Mouse (Mus musculus) ES-E14 (cell line): Measurements from ENCODE around the gene Tmem110. TPM values are rescaled to one million over a fixed set of nuclear protein-coding genes. Genes with fewer than 3 reads are reported as not detected.

Source experiments
- DNase-seq: peaks from one replicate; pipeline ENCODE4 v3.0.0-alpha.2; 2013; ENCODE audit warnings: low read depth, low spot score
- H3K27ac ChIP-seq: 2 replicates; pipeline ENCODE4 v1.5.1; 2012; ENCODE audit warnings: low read depth, mild to moderate bottlenecking, low read length, moderate library complexity, mixed read lengths; ENCODE audit not compliant: poor library complexity, insufficient read depth, severe bottlenecking
- H3K36me3 ChIP-seq: 2 replicates; pipeline ENCODE4 v1.6.1; 2012; ENCODE audit warnings: mild to moderate bottlenecking, low read length, moderate library complexity, mixed read lengths; ENCODE audit not compliant: control insufficient read depth, poor library complexity, insufficient read depth, severe bottlenecking
- H3K4me1 ChIP-seq, 2 experiments: fragments of 150-350 bp in 1 of 2; sonication (generic) in 1 of 2; 2 replicates each; pipeline ENCODE4 v1.6.1; 2012; ENCODE audit warnings: low read length in 2 of 2, mild to moderate bottlenecking in 1 of 2, mixed read lengths in 1 of 2; ENCODE audit not compliant: control insufficient read depth in 2 of 2, insufficient read depth in 2 of 2, poor library complexity in 1 of 2
- H3K4me3 ChIP-seq, 2 experiments: fragments of 150-350 bp in 1 of 2; sonication (generic) in 1 of 2; 2 replicates each; pipeline ENCODE4 v1.5.1; 2012; ENCODE audit warnings: low read length in 2 of 2, low read depth in 1 of 2, mild to moderate bottlenecking in 1 of 2, mixed read lengths in 1 of 2; ENCODE audit not compliant: insufficient read depth in 1 of 2, poor library complexity in 1 of 2, severe bottlenecking in 1 of 2
- H3K9ac ChIP-seq: 2 replicates; pipeline ENCODE4 v1.6.1; 2012; ENCODE audit warnings: low read depth, mild to moderate bottlenecking, low read length, mixed read lengths; ENCODE audit not compliant: poor library complexity, insufficient read depth, severe bottlenecking
- H3K9me3 ChIP-seq: fragments of 150-350 bp; sonication (generic); 2 replicates; pipeline ENCODE4 v1.6.1; 2012; ENCODE audit warnings: low read depth, mild to moderate bottlenecking, low read length; ENCODE audit not compliant: control insufficient read depth, insufficient read depth
- CHD2 ChIP-seq: IDR thresholded peaks from 2 replicates; pipeline ENCODE4 v1.6.1; 2014; ENCODE audit warnings: mild to moderate bottlenecking, low read depth, low read length, inconsistent platforms
- HCFC1 ChIP-seq: IDR thresholded peaks from 2 replicates; pipeline ENCODE4 v1.6.1; 2012; ENCODE audit warnings: low read length, inconsistent platforms, borderline replicate concordance; ENCODE audit not compliant: insufficient read depth
- MAFK ChIP-seq: IDR thresholded peaks from 2 replicates; pipeline ENCODE4 v1.6.1; 2014; ENCODE audit warnings: mild to moderate bottlenecking, low read depth, low read length, inconsistent platforms; ENCODE audit not compliant: insufficient read depth
- ZC3H11A ChIP-seq: IDR thresholded peaks from 2 replicates; pipeline ENCODE4 v1.6.1; 2012; ENCODE audit warnings: low read depth, mild to moderate bottlenecking, inconsistent platforms, low read length, borderline replicate concordance
- ZNF384 ChIP-seq: IDR thresholded peaks from 2 replicates; pipeline ENCODE4 v1.6.1; 2012; ENCODE audit warnings: low read depth, low read length, inconsistent platforms
- in situ Hi-C, 2 experiments: fragments of 600-800 bp; cut with MboI; formaldehyde crosslinking; loops; one replicate each; pipeline ENCODE4 v1.15.1; 2025; ENCODE audit warnings: low sequenced_read_pairs in 2 of 2, inconsistent platforms in 1 of 2; ENCODE audit not compliant: unreplicated experiment in 2 of 2
- total RNA-seq: library from RNA; depleted of rRNA; stranded (reverse); fragments of 300-350 nt; gene quantifications from 2 replicates; pipeline ENCODE4 v1.2.3, GENCODE M21; 2012

Tmem110 gene
- total RNA-seq, 1 experiment: 21.8 TPM

- no peak overlapping the region for H3K27ac ChIP-seq
- H3K4me1 ChIP-seq: no peaks in the 10 kb centered on the region
- no peak overlapping the region for H3K4me3 ChIP-seq
- DNase-seq: no peak
- H3K9ac ChIP-seq: no peak overlapping the region
- H3K36me3 ChIP-seq: no peaks in the 10 kb centered on the region; the same call in 1 of the 2 replicates
- no peaks in the 10 kb centered on the region for H3K9me3 ChIP-seq
- in situ Hi-C loops: no loop called here
- no peak for TF ChIP-seq CHD2
- TF ChIP-seq ZNF384: no peak
- TF ChIP-seq HCFC1: no peak
- TF ChIP-seq MAFK: no peak
- TF ChIP-seq ZC3H11A: no peak
Observed at GRCm38 (mm10) chr14:30837416-30837996, 12.1 kb downstream of the Tmem110 start.

DNA sequence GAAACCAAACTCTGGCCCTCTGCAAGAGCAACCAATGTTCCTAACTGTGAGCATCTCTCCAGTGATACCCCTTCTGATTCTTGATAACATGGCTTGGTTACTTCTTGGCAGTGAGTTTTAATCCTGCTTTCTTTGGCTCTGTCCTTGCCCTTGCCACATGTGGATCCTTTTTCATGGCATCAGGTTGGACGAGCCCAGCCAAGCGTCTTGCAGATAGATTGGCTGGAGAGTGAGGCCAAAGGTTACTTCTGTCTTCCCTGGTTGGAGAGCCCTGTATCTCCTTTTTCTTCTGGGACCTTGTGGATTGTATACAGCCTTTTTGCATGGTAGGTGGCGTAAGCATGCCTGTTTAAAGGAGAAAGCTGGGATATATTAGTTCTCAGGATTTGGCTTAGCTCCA is 18.3 kb downstream of the Tmem110 start:
- no peak for TF ChIP-seq ZC3H11A
- no peak for TF ChIP-seq HCFC1
- TF ChIP-seq MAFK: no peak
- no peak for TF ChIP-seq CHD2
- TF ChIP-seq ZNF384: no peak
- Histone ChIP-seq H3K9ac (no peak overlapping the region), H3K4me3 (no peak overlapping the region), H3K36me3 (no peaks in the 10 kb centered on the region; the same call in 1 of the 2 replicates), H3K4me1 (no peaks in the 10 kb centered on the region), H3K27ac (no peak overlapping the region), H3K9me3 (no peaks in the 10 kb centered on the region)
- DNase-seq: no peak
- in situ Hi-C loops: no loop called here

GRCm38 (mm10) chr14:30850504-30850903 is 25.1 kb downstream of the Tmem110 start:
- no peak overlapping the region for H3K9ac ChIP-seq
- H3K27ac ChIP-seq: no peak overlapping the region
- no peak overlapping the region for H3K4me3 ChIP-seq
- DNase-seq: no peak
- 0 out of 4 replicates have a peak, but pooled peaks cover 0 to 2% of the 10 kb centered on the region in 2 experiments for H3K4me1 ChIP-seq
- no peak for TF ChIP-seq MAFK
- no peak for TF ChIP-seq ZNF384
- peaks cover 2% of the 10 kb centered on the region; the same call in 1 of the 2 replicates for H3K36me3 ChIP-seq
- in situ Hi-C loops: loop anchor here in 1 of 2 experiments (10.0 kb wide), 1 partner anchor 56 kb away; no protein-coding TSS in a partner anchor
- H3K9me3 ChIP-seq: no peaks in the 10 kb centered on the region

- DNase-seq: no peak
- in situ Hi-C loops: loop anchor here in 1 of 2 experiments (10.0 kb wide), 1 partner anchor 58 kb away; no protein-coding TSS in a partner anchor
- Histone ChIP-seq H3K4me1 (0 out of 4 replicates have a peak, but pooled peaks cover 0 to 2% of the 10 kb centered on the region in 2 experiments), H3K9ac (no peak overlapping the region), H3K27ac (no peak overlapping the region), H3K36me3 (peaks cover 2% of the 10 kb centered on the region; the same call in 1 of the 2 replicates), H3K4me3 (no peak overlapping the region), H3K9me3 (no peaks in the 10 kb centered on the region)
- TF ChIP-seq ZNF384 (no peak), MAFK (no peak), CHD2 (no peak), HCFC1 (no peak), ZC3H11A (no peak)
Observed at GRCm38 (mm10) chr14:30852325-30852724, 26.9 kb downstream of the Tmem110 start.
